Comparison of ENCODE assay signal across 8 mouse cellular contexts in the genomic region with DNA sequence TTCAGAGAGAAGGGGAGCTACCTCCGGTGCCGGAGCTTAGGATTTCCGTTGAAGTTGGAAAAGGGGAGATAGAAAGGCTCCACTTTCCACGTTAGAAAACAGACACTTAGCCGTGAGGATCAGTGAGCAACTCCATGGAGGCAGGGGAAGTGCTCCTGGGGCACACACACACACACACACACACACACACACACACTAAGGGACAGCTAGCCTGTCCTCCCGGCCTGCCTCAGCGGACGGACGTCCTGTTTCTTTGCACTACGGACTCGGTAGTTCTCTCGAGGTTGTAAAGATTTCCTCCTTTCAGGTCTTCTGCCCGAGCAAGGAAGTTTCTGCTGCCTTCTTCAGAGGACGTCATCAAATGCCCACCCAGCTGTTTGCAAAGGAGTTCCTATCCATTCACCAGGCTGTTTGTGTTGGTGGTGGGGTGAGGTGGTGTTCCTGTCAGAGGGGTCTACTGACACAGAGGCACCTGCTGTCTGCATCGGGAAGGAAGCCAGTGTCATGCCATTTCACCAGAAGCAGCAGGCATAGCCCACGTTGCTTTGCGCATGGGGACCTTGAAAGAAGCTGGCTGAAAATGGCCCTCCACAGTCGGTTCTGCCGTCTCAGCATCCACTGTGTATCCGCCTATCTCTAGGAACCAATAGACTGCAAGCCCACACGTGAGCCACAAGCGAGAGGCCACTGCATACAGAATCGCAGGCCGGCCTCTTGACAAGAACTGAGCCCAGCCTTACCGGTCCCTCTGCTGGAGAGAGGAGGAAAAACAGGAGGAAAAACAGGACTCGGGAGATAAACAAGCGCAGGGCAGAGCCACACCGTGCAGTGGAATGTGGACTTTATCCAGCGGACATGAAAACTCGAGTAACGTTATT. TPM values are rescaled to one million over a fixed set of nuclear protein-coding genes. Genes with fewer than 3 reads are reported as not detected.
A peak's percentile ranks its signal among the peaks of the same experiment; 100 is the strongest.
DNase-seq lines count a peak whose midpoint lies in the region; ATAC-seq and TF ChIP-seq lines count a peak whose summit lies in the region.

No protein-coding gene starts in this region.

- H3K27me3 ChIP-seq in heart, embryonic 11.5 days (ENCODE audit: control insufficient read depth, insufficient read depth, low read length), result peaks cover 12% of the 10 kb centered on the region; the same call in 1 of the 2 replicates
- peaks cover 13% of the 10 kb centered on the region for H3K27me3 ChIP-seq in kidney, embryonic 15.5 days

- WGBS in heart, embryonic 11.5 days (ENCODE audit: insufficient replicate concordance), result 14% methylated on average over 31 of the region's 31 CpGs
- WGBS in kidney, embryonic 15.5 days, result 9% methylated on average over 31 of the region's 31 CpGs

- peak; percentile 92 for ATAC-seq in erythroblast, adult 5-6 weeks (replicated peaks; ENCODE audit: low FRiP score, poor library complexity, severe bottlenecking)
- peak; percentile 83 for ATAC-seq in heart, embryonic 11.5 days (replicated peaks; ENCODE audit: insufficient number of reproducible peaks, low FRiP score, low TSS enrichment)
- ATAC-seq in kidney, embryonic 15.5 days (replicated peaks; ENCODE audit: low FRiP score), result peak; percentile 89

- TF ChIP-seq CTCF in brain, embryonic 14.5 days (IDR thresholded peaks at IDR 0.05; ENCODE audit: borderline replicate concordance, extremely low read depth, insufficient read depth, insufficient read length), result peak; percentile 79

- H3K4me3 ChIP-seq in heart, embryonic 11.5 days (ENCODE audit: low read depth, low read length), result peak overlapping the region; percentile 15; the same call in 1 of the 2 replicates
- H3K4me3 ChIP-seq in kidney, embryonic 15.5 days (replicated peaks), result peak overlapping the region; percentile 1

- TF ChIP-seq POLR2A in brain, embryonic 14.5 days (IDR thresholded peaks at IDR 0.05; ENCODE audit: borderline replicate concordance, extremely low read depth, insufficient read depth, insufficient read length, poor library complexity, severe bottlenecking), result no peak

- peaks cover 3% of the 10 kb centered on the region; the same call in 1 of the 2 replicates for H3K4me1 ChIP-seq in heart, embryonic 11.5 days (ENCODE audit: control insufficient read depth, insufficient read depth, low read length)
- peaks cover 31% of the 10 kb centered on the region for H3K4me1 ChIP-seq in kidney, embryonic 15.5 days

- peak; percentile 63 for DNase-seq in CD4-positive helper T cell, adult 2 months (ENCODE audit: low read depth, low spot score)
- DNase-seq in brain, embryonic 14.5 days (ENCODE audit: low read depth), result peak; percentile 93
- DNase-seq in liver, result peak; percentile 85
- peak; percentile 35 to 56 for DNase-seq in monocyte, adult 2 months (ENCODE audit: low read depth in 1 of 2, low spot score in 2 of 2)
- DNase-seq in spleen, postnatal 4 days (ENCODE audit: low spot score in 2 of 2), result peak; percentile 75 to 83

- 0 out of 2 replicates have a peak overlapping the region, but pooled peaks have one; percentile 11 for H3K9ac ChIP-seq in heart, embryonic 11.5 days (ENCODE audit: low read depth, low read length)
- H3K9ac ChIP-seq in kidney, embryonic 15.5 days, result 0 out of 2 replicates have a peak overlapping the region, but pooled peaks have one; percentile 14

- H3K36me3 ChIP-seq in heart, embryonic 11.5 days (ENCODE audit: control insufficient read depth, insufficient read depth, low read length), result no peaks in the 10 kb centered on the region
- no peaks in the 10 kb centered on the region for H3K36me3 ChIP-seq in kidney, embryonic 15.5 days

- peak overlapping the region; percentile 43 for H3K27ac ChIP-seq in heart, embryonic 11.5 days (ENCODE audit: low read depth, low read length)
- peak overlapping the region; percentile 37 for H3K27ac ChIP-seq in kidney, embryonic 15.5 days

- H3K4me2 ChIP-seq in heart, embryonic 11.5 days, result peak overlapping the region; percentile 61
- H3K4me2 ChIP-seq in kidney, embryonic 15.5 days, result peak overlapping the region; percentile 47

- H3K9me3 ChIP-seq in heart, embryonic 11.5 days (replicated peaks; ENCODE audit: control insufficient read depth, low read length), result no peaks in the 10 kb centered on the region
- H3K9me3 ChIP-seq in kidney, embryonic 15.5 days (replicated peaks), result no peaks in the 10 kb centered on the region

RNA-seq across cellular contexts. Expression of a gene that starts 5.7 kb away (rescaled TPM):
- polyA plus RNA-seq in brain, embryonic 14.5 days (2012; rRNA removed), result 43.8 and 44.1 TPM in 2 replicates
- total RNA-seq in erythroblast, adult 5-6 weeks (2015; ENCODE audit: low replicate concordance), result 31.6 and 35.5 TPM in 2 replicates
- total RNA-seq in erythroblast, adult 5-6 weeks (2017; ENCODE audit: low replicate concordance), result 24.7 and 25.2 TPM in 2 replicates
- polyA plus RNA-seq in heart, embryonic 11.5 days (2014; fragmentation: Nextera tagmentation; extraction: Ambion mirVana), result 97.0 and 104 TPM in 2 replicates
- 185 and 196 TPM in 2 replicates for polyA plus RNA-seq in kidney, embryonic 15.5 days (2015; fragmentation: Nextera tagmentation; extraction: Ambion mirVana)

RNA-seq across cellular contexts. Expression of a gene that starts 31.0 kb away (rescaled TPM):
- 4.4 and 7.8 TPM in 2 replicates for polyA plus RNA-seq in brain, embryonic 14.5 days (2012; rRNA removed)
- total RNA-seq in erythroblast, adult 5-6 weeks (2015; ENCODE audit: low replicate concordance), result not detected in 2 replicates
- not detected in 2 replicates for total RNA-seq in erythroblast, adult 5-6 weeks (2017; ENCODE audit: low replicate concordance)
- 0.37 and 0.60 TPM in 2 replicates for polyA plus RNA-seq in heart, embryonic 11.5 days (2014; fragmentation: Nextera tagmentation; extraction: Ambion mirVana)
- 2.3 and 2.7 TPM in 2 replicates for polyA plus RNA-seq in kidney, embryonic 15.5 days (2015; fragmentation: Nextera tagmentation; extraction: Ambion mirVana)

RNA-seq across cellular contexts. Expression of a gene that starts 40.9 kb away (rescaled TPM):
- 0.10 and 0.33 TPM in 2 replicates for polyA plus RNA-seq in brain, embryonic 14.5 days (2012; rRNA removed)
- total RNA-seq in erythroblast, adult 5-6 weeks (2015; ENCODE audit: low replicate concordance), result not detected in 2 replicates
- not detected in 2 replicates for total RNA-seq in erythroblast, adult 5-6 weeks (2017; ENCODE audit: low replicate concordance)
- 0.07 TPM in 1 of 2 replicates, not detected in the other for polyA plus RNA-seq in heart, embryonic 11.5 days (2014; fragmentation: Nextera tagmentation; extraction: Ambion mirVana)
- polyA plus RNA-seq in kidney, embryonic 15.5 days (2015; fragmentation: Nextera tagmentation; extraction: Ambion mirVana), result 0.30 and 0.61 TPM in 2 replicates

Comparison
In these comparisons a context has a peak if more than half of its experiments do, and no peak if none do; other contexts are left out.
1. Peak in every context shown above with its lines: DNase-seq, ATAC-seq, H3K4me3 ChIP-seq and H3K27ac ChIP-seq.